Mouse (Mus musculus) embryonic facial prominence, embryonic 11.5 days (tissue): ENCODE results near the gene Nrm. TPM values are rescaled to one million over a fixed set of nuclear protein-coding genes. Genes with fewer than 3 reads are reported as not detected.

Experiments used
- ATAC-seq: fragments of 200-750 bp; cut with Nextera tagmentation; replicated peaks from 2 replicates; pipeline ENCODE4 v1.8.0; 2017; ENCODE audit warnings: low read depth; ENCODE audit not compliant: insufficient number of reproducible peaks, low FRiP score, low TSS enrichment
- DNase-seq: peaks from one replicate; pipeline ENCODE4 v3.0.0-alpha.2; 2015; ENCODE audit warnings: low spot score
- H3K27ac ChIP-seq: fragments of 300-500 bp; sonication (generic); replicated peaks from 2 replicates; pipeline ENCODE4 v1.5.1; 2014; ENCODE audit warnings: mild to moderate bottlenecking, low read depth, low read length, control low read depth
- H3K27me3 ChIP-seq: fragments of 300-500 bp; sonication (generic); 2 replicates; pipeline ENCODE4 v1.6.1; 2014; ENCODE audit warnings: mild to moderate bottlenecking, low read length, moderate library complexity, mixed read lengths; ENCODE audit not compliant: control insufficient read depth, insufficient read depth
- H3K36me3 ChIP-seq: fragments of 300-500 bp; sonication (generic); replicated peaks from 2 replicates; pipeline ENCODE4 v1.6.1; 2014; ENCODE audit warnings: low read depth, mild to moderate bottlenecking, low read length, moderate library complexity, mixed read lengths; ENCODE audit not compliant: control insufficient read depth, insufficient read depth
- H3K4me1 ChIP-seq: fragments of 300-500 bp; sonication (generic); 2 replicates; pipeline ENCODE4 v1.6.1; 2014; ENCODE audit warnings: low read length, mixed read lengths; ENCODE audit not compliant: control insufficient read depth, insufficient read depth
- H3K4me2 ChIP-seq: fragments of 300-500 bp; sonication (generic); 2 replicates; pipeline ENCODE4 v1.6.1; 2014; ENCODE audit warnings: low read depth, mild to moderate bottlenecking, control low read depth, low read length, moderate library complexity
- H3K4me3 ChIP-seq: fragments of 300-500 bp; sonication (generic); 2 replicates; pipeline ENCODE4 v1.5.1; 2014; ENCODE audit warnings: low read depth, low read length, control low read depth
- H3K9ac ChIP-seq: fragments of 300-500 bp; sonication (generic); replicated peaks from 2 replicates; pipeline ENCODE4 v1.6.1; 2014; ENCODE audit warnings: mild to moderate bottlenecking, control low read depth, low read length
- H3K9me3 ChIP-seq: fragments of 300-500 bp; sonication (generic); replicated peaks from 2 replicates; pipeline ENCODE4 v1.6.1; 2016; ENCODE audit warnings: mild to moderate bottlenecking, low read length, inconsistent platforms, mixed read lengths; ENCODE audit not compliant: control insufficient read depth
- WGBS: fragments of 180-500 bp; shearing (Covaris S2); extraction: QIAGEN DNeasy Blood & Tissue Kit; methylation state at CpG from one replicate; pipeline ENCODE4 v1.1.7; 2014; 5-methylcytosine and 5-hydroxymethylcytosine counted together
- polyA plus RNA-seq: library from polyadenylated mRNA; unstranded; fragments of >200 nt; fragmentation: Nextera tagmentation; extraction: Ambion mirVana; gene quantifications from 2 replicates; pipeline ENCODE4 v1.2.1, GENCODE M21; 2014

Gene Nrm
- polyA plus RNA-seq = 48.8 and 53.2 TPM in 2 replicates

DNA sequence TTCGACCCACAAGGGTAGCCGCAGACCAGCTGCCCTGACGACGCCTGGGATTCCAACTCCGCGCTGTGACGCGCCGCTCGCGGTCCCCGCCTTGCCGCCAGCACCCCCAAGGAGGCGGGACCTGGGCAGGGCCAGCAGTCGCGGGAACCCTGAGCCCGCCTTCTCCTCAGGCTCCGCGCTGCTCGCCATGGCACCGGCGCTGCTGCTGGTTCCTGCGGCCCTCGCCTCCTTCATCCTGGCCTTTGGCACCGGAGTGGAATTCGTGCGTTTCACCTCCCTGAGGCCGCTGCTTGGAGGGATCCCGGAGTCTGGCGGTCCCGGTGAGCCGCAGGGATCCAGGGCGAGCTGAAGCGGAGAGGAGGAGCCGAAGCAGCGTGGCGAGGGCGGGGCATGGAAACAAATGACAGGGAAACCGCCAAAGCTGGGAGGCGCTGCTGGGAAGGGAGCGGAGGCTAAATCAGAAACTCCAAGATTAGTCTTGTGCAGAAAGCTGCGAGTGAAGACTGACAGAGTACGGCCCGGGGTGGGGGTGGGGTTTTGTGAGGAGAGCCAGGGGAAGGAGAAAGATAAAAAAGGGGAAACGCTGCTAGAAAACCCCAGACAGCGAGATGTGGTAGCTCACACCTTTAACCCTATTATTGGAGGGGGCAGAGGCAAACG is at the start of gene Nrm:
TSS of gene Nrm (plus strand) at position 121 of the 660 bp plus-strand sequence.
- no peaks in the 10 kb centered on the region for H3K9me3 ChIP-seq
- peak within 1 kb of the TSS; percentile 88 for H3K27ac ChIP-seq
- H3K4me1 ChIP-seq = no peaks in the 10 kb centered on the region; the same call in 1 of the 2 replicates
- ATAC-seq (peak; percentile 88), DNase-seq (peak; percentile 91)
- H3K4me3 ChIP-seq = peak within 1 kb of the TSS; percentile 65
- peaks cover 2% of the 10 kb centered on the region for H3K36me3 ChIP-seq
- under 1% methylated on average over 47 of the region's 47 CpGs for WGBS
- H3K9ac ChIP-seq = peak within 1 kb of the TSS; percentile 88
- H3K4me2 ChIP-seq = peak within 1 kb of the TSS; percentile 58
- no peaks in the 10 kb centered on the region for H3K27me3 ChIP-seq

DNA sequence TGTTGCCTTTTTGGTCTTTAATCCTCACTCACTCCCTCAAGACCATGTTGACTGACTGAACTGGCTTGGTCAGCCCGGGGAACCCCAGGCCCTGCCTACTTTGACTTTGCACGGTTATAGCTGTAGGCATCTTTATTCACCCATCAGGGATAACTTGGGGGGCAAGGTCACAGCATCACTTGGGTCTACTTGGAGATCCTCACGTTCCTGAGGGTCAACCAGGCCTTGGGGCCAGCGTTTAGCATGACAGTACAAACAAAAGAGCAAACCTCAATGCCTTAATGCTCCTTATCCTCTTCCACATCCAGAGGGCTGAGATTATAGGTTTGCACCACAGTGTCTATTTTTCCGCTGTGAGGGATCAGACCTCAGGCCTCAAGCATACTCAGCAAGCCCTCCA is 48.8 kb upstream of the Nrm start:
- 69% methylated on average over 5 of the region's 5 CpGs for WGBS
- H3K4me3 ChIP-seq = no peak overlapping the region
- H3K4me1 ChIP-seq = peaks cover 3% of the 10 kb centered on the region; the same call in 1 of the 2 replicates
- H3K36me3 ChIP-seq = no peaks in the 10 kb centered on the region
- no peak overlapping the region for H3K4me2 ChIP-seq
- DNase-seq = no peak
- H3K27ac ChIP-seq = no peak overlapping the region
- no peaks in the 10 kb centered on the region for H3K9me3 ChIP-seq
- no peak for ATAC-seq
- no peak overlapping the region for H3K9ac ChIP-seq
- no peaks in the 10 kb centered on the region for H3K27me3 ChIP-seq

- H3K4me1 ChIP-seq = peaks cover 3% of the 10 kb centered on the region; the same call in 1 of the 2 replicates
- no peak overlapping the region for H3K4me2 ChIP-seq
- 76% methylated on average over 6 of the region's 6 CpGs for WGBS
- no peak overlapping the region for H3K27ac ChIP-seq
- no peaks in the 10 kb centered on the region for H3K36me3 ChIP-seq
- H3K27me3 ChIP-seq = no peaks in the 10 kb centered on the region
- ATAC-seq (no peak), DNase-seq (no peak)
- H3K9ac ChIP-seq = no peak overlapping the region
- no peak overlapping the region for H3K4me3 ChIP-seq
- H3K9me3 ChIP-seq = no peaks in the 10 kb centered on the region
Observed at GRCm38 (mm10) chr17:35812736-35813135, 48.4 kb upstream of the Nrm start.

DNA sequence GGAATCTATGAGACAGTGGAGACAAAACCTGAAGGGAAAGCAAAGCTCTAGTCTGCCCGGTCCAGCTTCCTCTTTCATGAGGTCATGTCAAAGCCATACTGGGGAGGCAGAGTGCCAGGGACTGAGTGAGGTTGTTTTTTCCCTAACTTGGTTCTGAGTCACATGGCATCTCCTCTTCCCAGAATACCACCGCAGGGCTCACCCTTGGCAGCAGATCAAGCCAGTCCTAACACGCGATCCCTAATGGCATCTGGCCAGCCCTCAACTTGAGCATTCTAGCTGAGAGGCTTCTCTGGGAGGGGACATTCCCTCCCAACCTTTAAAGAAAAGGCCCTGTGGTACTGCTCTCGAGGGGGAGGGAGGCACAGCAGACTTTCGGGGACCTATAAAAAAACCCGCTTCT is 47.9 kb upstream of the Nrm start:
- ATAC-seq (no peak), DNase-seq (no peak)
- Histone ChIP-seq H3K27me3 (no peaks in the 10 kb centered on the region), H3K27ac (no peak overlapping the region), H3K9ac (no peak overlapping the region), H3K4me1 (peaks cover 3% of the 10 kb centered on the region; the same call in 1 of the 2 replicates), H3K4me3 (no peak overlapping the region), H3K9me3 (no peaks in the 10 kb centered on the region), H3K4me2 (no peak overlapping the region), H3K36me3 (no peaks in the 10 kb centered on the region)
- 75% methylated on average over 7 of the region's 7 CpGs for WGBS

DNA sequence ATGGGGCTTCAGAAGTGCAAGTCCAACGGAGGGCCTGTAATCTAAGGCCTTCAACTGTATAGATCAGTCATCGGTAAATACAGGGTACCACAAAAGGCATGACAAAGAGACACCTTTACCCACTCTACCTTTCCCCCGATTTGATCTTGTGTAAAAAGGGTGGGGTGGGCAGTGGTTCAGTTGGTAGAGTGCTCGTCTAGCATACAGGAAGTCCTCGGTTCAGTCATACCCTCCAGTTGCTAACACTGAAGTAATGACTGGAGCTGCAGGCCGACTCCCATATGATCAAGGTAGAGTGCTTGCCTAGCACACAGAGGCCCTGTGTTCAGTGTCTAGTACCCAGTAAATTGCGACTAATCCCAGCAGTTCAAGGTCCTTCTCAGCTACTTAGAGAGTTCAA is 47.5 kb upstream of the Nrm start:
- DNase-seq = no peak
- Histone ChIP-seq H3K4me2 (no peak overlapping the region), H3K27me3 (no peaks in the 10 kb centered on the region), H3K27ac (no peak overlapping the region), H3K9me3 (no peaks in the 10 kb centered on the region), H3K4me1 (peaks cover 3% of the 10 kb centered on the region; the same call in 1 of the 2 replicates), H3K36me3 (no peaks in the 10 kb centered on the region), H3K4me3 (no peak overlapping the region), H3K9ac (no peak overlapping the region)
- ATAC-seq = no peak
- 79% methylated on average over 7 of the region's 7 CpGs for WGBS

DNA sequence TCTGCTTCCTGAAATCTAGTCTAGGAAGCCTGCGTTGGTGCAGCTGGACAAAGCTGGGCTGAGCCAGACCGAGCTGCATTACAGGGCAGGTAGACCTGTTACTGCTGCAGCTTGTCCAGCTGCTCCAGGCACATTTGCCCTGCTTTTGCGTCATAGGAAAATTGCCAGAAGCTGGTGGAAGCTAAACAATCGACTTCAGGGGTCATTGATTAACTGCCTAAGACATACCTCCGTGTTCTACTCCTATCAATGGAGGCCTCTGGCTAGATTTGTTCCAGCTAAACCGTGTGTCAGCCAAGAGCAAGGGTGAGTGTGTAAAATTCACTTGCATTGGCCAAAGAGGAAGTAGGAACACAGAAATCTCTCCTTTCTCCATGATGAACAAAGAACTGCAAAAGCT is 46.4 kb upstream of the Nrm start:
- Histone ChIP-seq H3K9ac (no peak overlapping the region), H3K4me2 (no peak overlapping the region), H3K9me3 (no peaks in the 10 kb centered on the region), H3K4me1 (peaks cover 3% of the 10 kb centered on the region; the same call in 1 of the 2 replicates), H3K36me3 (no peaks in the 10 kb centered on the region), H3K27ac (no peak overlapping the region), H3K27me3 (no peaks in the 10 kb centered on the region), H3K4me3 (no peak overlapping the region)
- 62% methylated on average over 6 of the region's 6 CpGs for WGBS
- DNase-seq = no peak
- ATAC-seq = no peak

DNA sequence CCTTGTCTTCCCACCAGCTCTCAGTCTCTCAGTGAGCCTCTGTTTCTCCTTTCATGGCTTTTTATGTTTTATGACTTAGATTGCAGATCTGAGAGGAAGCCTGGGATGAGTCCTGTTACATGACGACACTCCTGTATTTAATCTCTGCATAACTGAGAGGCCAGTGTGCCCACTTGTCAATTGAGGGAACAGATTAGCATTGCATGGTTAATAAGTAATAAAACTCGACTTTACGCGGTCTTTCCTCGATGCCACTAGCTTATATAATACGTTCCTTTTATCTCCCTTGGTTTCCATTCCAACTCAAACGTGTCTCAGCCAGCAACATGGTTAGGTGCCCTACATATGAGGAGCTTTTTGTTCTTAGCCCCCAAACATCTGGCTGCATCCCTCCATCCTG is 45.3 kb upstream of the Nrm start:
- peaks cover 3% of the 10 kb centered on the region; the same call in 1 of the 2 replicates for H3K4me1 ChIP-seq
- no peak overlapping the region for H3K9ac ChIP-seq
- no peak for DNase-seq
- ATAC-seq = no peak
- WGBS = 77% methylated on average over 7 of the region's 7 CpGs
- H3K27ac ChIP-seq = no peak overlapping the region
- H3K27me3 ChIP-seq = no peaks in the 10 kb centered on the region
- no peaks in the 10 kb centered on the region for H3K36me3 ChIP-seq
- H3K4me3 ChIP-seq = no peak overlapping the region
- H3K9me3 ChIP-seq = no peaks in the 10 kb centered on the region
- no peak overlapping the region for H3K4me2 ChIP-seq

GRCm38 (mm10) chr17:35816686-35817085 is 44.4 kb upstream of the Nrm start:
- peaks cover 3% of the 10 kb centered on the region; the same call in 1 of the 2 replicates for H3K4me1 ChIP-seq
- H3K36me3 ChIP-seq = no peaks in the 10 kb centered on the region
- H3K27me3 ChIP-seq = no peaks in the 10 kb centered on the region; the same call in 1 of the 2 replicates
- ATAC-seq (no peak), DNase-seq (no peak)
- no peak overlapping the region for H3K4me3 ChIP-seq
- 43% methylated on average over 7 of the region's 14 CpGs for WGBS
- no peak overlapping the region for H3K27ac ChIP-seq
- H3K4me2 ChIP-seq = no peak overlapping the region
- H3K9ac ChIP-seq = no peak overlapping the region
- no peaks in the 10 kb centered on the region for H3K9me3 ChIP-seq
